ENCODE assay signal across 8 mouse cellular contexts in genomic region chr10:7052315-7053017, GRCm38 (mm10). TPM values are rescaled to one million over a fixed set of nuclear protein-coding genes. Genes with fewer than 3 reads are reported as not detected.
DNase-seq lines count a peak whose midpoint lies in the region; ATAC-seq and TF ChIP-seq lines count a peak whose summit lies in the region.

Gene Ipcef1, minus strand, starts transcription at chr10:7052478.

- 25% methylated on average over 12 of the region's 12 CpGs for WGBS in embryonic facial prominence, embryonic 11.5 days
- 11% methylated on average over 12 of the region's 12 CpGs for WGBS in intestine, postnatal 0 days
- 13% methylated on average over 12 of the region's 12 CpGs for WGBS in midbrain, embryonic 12.5 days

- H3K27ac ChIP-seq in embryonic facial prominence, embryonic 11.5 days (replicated peaks; ENCODE audit: low read depth, low read length) = no peak within 1 kb of the TSS
- H3K27ac ChIP-seq in intestine, postnatal 0 days (ENCODE audit: low read depth, low read length) = 0 out of 2 replicates have a peak within 1 kb of the TSS, but pooled peaks have one; percentile 9
- 0 out of 2 replicates have a peak within 1 kb of the TSS, but pooled peaks have one; percentile 54 for H3K27ac ChIP-seq in midbrain, embryonic 12.5 days (replicated peaks)

- H3K4me1 ChIP-seq in embryonic facial prominence, embryonic 11.5 days (ENCODE audit: control insufficient read depth, insufficient read depth, low read length) = no peaks in the 10 kb centered on the region
- H3K4me1 ChIP-seq in intestine, postnatal 0 days (replicated peaks; ENCODE audit: control insufficient read depth, insufficient read depth, low read length) = peaks cover 6% of the 10 kb centered on the region; the same call in 1 of the 2 replicates
- peaks cover 10% of the 10 kb centered on the region for H3K4me1 ChIP-seq in midbrain, embryonic 12.5 days

- no peaks in the 10 kb centered on the region for H3K36me3 ChIP-seq in embryonic facial prominence, embryonic 11.5 days (replicated peaks; ENCODE audit: control insufficient read depth, insufficient read depth, low read depth, low read length)
- H3K36me3 ChIP-seq in intestine, postnatal 0 days (ENCODE audit: control insufficient read depth, insufficient read depth) = no peaks in the 10 kb centered on the region
- no peaks in the 10 kb centered on the region for H3K36me3 ChIP-seq in midbrain, embryonic 12.5 days

- H3K27me3 ChIP-seq in embryonic facial prominence, embryonic 11.5 days (ENCODE audit: control insufficient read depth, insufficient read depth, low read length) = no peaks in the 10 kb centered on the region
- no peaks in the 10 kb centered on the region for H3K27me3 ChIP-seq in intestine, postnatal 0 days (replicated peaks; ENCODE audit: control insufficient read depth, insufficient read depth, low read length)
- H3K27me3 ChIP-seq in midbrain, embryonic 12.5 days = no peaks in the 10 kb centered on the region

- H3K9ac ChIP-seq in embryonic facial prominence, embryonic 11.5 days (replicated peaks; ENCODE audit: low read length) = 0 out of 2 replicates have a peak within 1 kb of the TSS, but pooled peaks have one; percentile 18
- H3K9ac ChIP-seq in intestine, postnatal 0 days (ENCODE audit: low read depth, low read length) = no peak within 1 kb of the TSS
- H3K9ac ChIP-seq in midbrain, embryonic 12.5 days (replicated peaks) = peak within 1 kb of the TSS; percentile 11; the same call in 1 of the 2 replicates

- H3K4me2 ChIP-seq in embryonic facial prominence, embryonic 11.5 days (ENCODE audit: low read depth, low read length) = no peak within 1 kb of the TSS
- peak within 1 kb of the TSS; percentile 43 for H3K4me2 ChIP-seq in intestine, postnatal 0 days (replicated peaks; ENCODE audit: low read depth)
- peak within 1 kb of the TSS; percentile 32 for H3K4me2 ChIP-seq in midbrain, embryonic 12.5 days (replicated peaks)

- no peak within 1 kb of the TSS for H3K4me3 ChIP-seq in embryonic facial prominence, embryonic 11.5 days (ENCODE audit: low read depth, low read length)
- no peak within 1 kb of the TSS for H3K4me3 ChIP-seq in intestine, postnatal 0 days (ENCODE audit: low read depth, low read length)
- no peak within 1 kb of the TSS for H3K4me3 ChIP-seq in midbrain, embryonic 12.5 days

- DNase-seq in frontal cortex, postnatal 25 days (ENCODE audit: low spot score in 2 of 2) = no peak
- DNase-seq in embryonic facial prominence, embryonic 11.5 days (ENCODE audit: low spot score) = peak; percentile 26
- DNase-seq in adrenal gland, postnatal 14 days = no peak
- no peak for DNase-seq in thymus, postnatal 4 days
- DNase-seq in cerebellum, postnatal 14 days = no peak

- H3K9me3 ChIP-seq in embryonic facial prominence, embryonic 11.5 days (replicated peaks; ENCODE audit: control insufficient read depth, low read length) = no peaks in the 10 kb centered on the region
- H3K9me3 ChIP-seq in intestine, postnatal 0 days (ENCODE audit: control insufficient read depth) = no peaks in the 10 kb centered on the region
- no peaks in the 10 kb centered on the region for H3K9me3 ChIP-seq in midbrain, embryonic 12.5 days

- peak; percentile 47; the same call in 1 of the 2 replicates for ATAC-seq in frontal cortex, adult (ENCODE audit: low TSS enrichment)
- peak; percentile 65 for ATAC-seq in embryonic facial prominence, embryonic 11.5 days (replicated peaks; ENCODE audit: insufficient number of reproducible peaks, low FRiP score, low TSS enrichment, low read depth)
- peak; percentile 28 for ATAC-seq in intestine, postnatal 0 days
- peak; percentile 65 for ATAC-seq in midbrain, embryonic 12.5 days (ENCODE audit: low FRiP score, low read depth)

- TF ChIP-seq CTCF in intestine, postnatal 0 days (IDR thresholded peaks at IDR 0.05; ENCODE audit: low read depth) = no peak

RNA-seq across cellular contexts. Expression of gene Ipcef1, which starts in this region (rescaled TPM):
- polyA plus RNA-seq in embryonic facial prominence, embryonic 11.5 days (2014; fragmentation: Nextera tagmentation; extraction: Ambion mirVana) = 0.27 and 0.39 TPM in 2 replicates
- polyA plus RNA-seq in intestine, postnatal 0 days (2015; fragmentation: Nextera tagmentation; extraction: Ambion mirVana) = 0.12 and 0.16 TPM in 2 replicates
- polyA plus RNA-seq in midbrain, embryonic 12.5 days (2016; fragmentation: Nextera tagmentation; extraction: Ambion mirVana) = 0.41 and 0.56 TPM in 2 replicates
- 0.74 and 5.1 TPM in 2 replicates for total RNA-seq in adrenal gland, postnatal 14 days (2021)

Comparison
In these comparisons a context has a peak if more than half of its experiments do, and no peak if none do; other contexts are left out.
1. Peak in DNase-seq, ATAC-seq and H3K9ac ChIP-seq in embryonic facial prominence, embryonic 11.5 days; RNA of the gene not detected or under 1 TPM.
2. Peak in ATAC-seq, H3K27ac ChIP-seq and H3K4me2 ChIP-seq in intestine, postnatal 0 days; RNA of the gene not detected or under 1 TPM.
3. Peak in ATAC-seq, H3K27ac ChIP-seq, H3K9ac ChIP-seq and H3K4me2 ChIP-seq in midbrain, embryonic 12.5 days; RNA of the gene not detected or under 1 TPM.